Mouse (Mus musculus) midbrain, postnatal 0 days (tissue): Measurements from ENCODE around the gene Cemip2. TPM values are rescaled to one million over a fixed set of nuclear protein-coding genes. Genes with fewer than 3 reads are reported as not detected.

Experiments
- ATAC-seq: fragments of 200-750 bp; cut with Nextera tagmentation; 2 replicates; pipeline ENCODE4 v1.8.0; 2017; ENCODE audit warnings: moderate number of reproducible peaks, mild to moderate bottlenecking, moderate TSS enrichment, moderate library complexity; ENCODE audit not compliant: low FRiP score
- DNase-seq: peaks from one replicate; pipeline ENCODE4 v3.0.0-alpha.2; 2015; ENCODE audit warnings: low spot score
- H3K27ac ChIP-seq: fragments of 300-500 bp; sonication (generic); 2 replicates; pipeline ENCODE4 v1.5.1; 2014; ENCODE audit warnings: low read depth, mild to moderate bottlenecking, low read length, mixed read lengths
- H3K27me3 ChIP-seq: fragments of 300-500 bp; sonication (generic); 2 replicates; pipeline ENCODE4 v1.6.1; 2014; ENCODE audit warnings: low read length, control low read depth, mixed read lengths; ENCODE audit not compliant: insufficient read depth
- H3K36me3 ChIP-seq: fragments of 300-500 bp; sonication (generic); 2 replicates; pipeline ENCODE4 v1.6.1; 2014; ENCODE audit warnings: low read length, control low read depth, mixed read lengths; ENCODE audit not compliant: insufficient read depth
- H3K4me1 ChIP-seq: fragments of 300-500 bp; sonication (generic); 2 replicates; pipeline ENCODE4 v1.6.1; 2014; ENCODE audit warnings: mild to moderate bottlenecking, control low read depth, antibody characterized with exemption, low read length, mixed read lengths; ENCODE audit not compliant: insufficient read depth
- H3K4me2 ChIP-seq: fragments of 300-500 bp; sonication (generic); 2 replicates; pipeline ENCODE4 v1.6.1; 2014; ENCODE audit warnings: low read depth, mild to moderate bottlenecking, low read length, mixed read lengths; ENCODE audit not compliant: poor library complexity, severe bottlenecking
- H3K4me3 ChIP-seq: fragments of 300-500 bp; sonication (generic); 2 replicates; pipeline ENCODE4 v1.5.1; 2014; ENCODE audit warnings: low read depth, mild to moderate bottlenecking, low read length, moderate library complexity
- H3K9ac ChIP-seq: fragments of 300-500 bp; sonication (generic); replicated peaks from 2 replicates; pipeline ENCODE4 v1.6.1; 2014; ENCODE audit warnings: mild to moderate bottlenecking, low read length, moderate library complexity, mixed read lengths; ENCODE audit not compliant: poor library complexity, severe bottlenecking
- H3K9me3 ChIP-seq: fragments of 300-500 bp; sonication (generic); 2 replicates; pipeline ENCODE4 v1.6.1; 2016; ENCODE audit warnings: low read length, control low read depth
- CTCF ChIP-seq: IDR thresholded peaks from 2 replicates; pipeline ENCODE4 v1.5.1; 2016; ENCODE audit warnings: antibody characterized with exemption, mild to moderate bottlenecking
- WGBS: fragments of 180-500 bp; shearing (Covaris S2); extraction: QIAGEN DNeasy Blood & Tissue Kit; methylation state at CpG from one replicate; pipeline ENCODE4 v1.1.7; 2014; 5-methylcytosine and 5-hydroxymethylcytosine counted together
- polyA plus RNA-seq: library from polyadenylated mRNA; unstranded; fragments of >200 nt; fragmentation: Nextera tagmentation; extraction: Ambion mirVana; gene quantifications from 2 replicates; pipeline ENCODE4 v1.2.1, GENCODE M21; 2015
- total RNA-seq: library from RNA; depleted of rRNA; stranded (reverse); fragments of >200 nt; gene quantifications from 2 replicates; pipeline ENCODE4 v1.2.3, GENCODE M21; 2014

Cemip2 gene
- total and polyA plus RNA-seq, 2 experiments from 2014 or later, result 15.8 to 26.3 TPM

DNA sequence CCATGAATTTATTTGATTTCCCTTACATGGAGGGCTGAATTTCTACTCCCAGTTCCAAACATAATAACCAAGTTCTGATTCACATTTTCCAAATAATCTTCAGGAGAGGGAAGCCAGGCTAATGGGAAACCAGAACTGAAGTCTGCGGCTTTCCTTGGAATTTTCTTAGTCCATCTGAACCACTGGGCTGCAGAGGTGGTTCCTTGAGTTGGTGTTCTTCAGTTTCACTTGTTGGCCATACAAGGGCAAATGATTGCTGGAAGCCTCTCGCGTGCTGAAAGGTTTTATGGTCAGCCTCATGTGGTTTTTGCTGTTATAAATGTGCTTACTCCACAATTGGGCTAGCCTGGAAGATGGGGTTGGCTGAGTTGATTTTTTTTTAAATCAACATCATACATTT, 16.4 kb downstream of the Cemip2 start:
- WGBS, result 96% methylated on average over 3 of the region's 3 CpGs

DNA sequence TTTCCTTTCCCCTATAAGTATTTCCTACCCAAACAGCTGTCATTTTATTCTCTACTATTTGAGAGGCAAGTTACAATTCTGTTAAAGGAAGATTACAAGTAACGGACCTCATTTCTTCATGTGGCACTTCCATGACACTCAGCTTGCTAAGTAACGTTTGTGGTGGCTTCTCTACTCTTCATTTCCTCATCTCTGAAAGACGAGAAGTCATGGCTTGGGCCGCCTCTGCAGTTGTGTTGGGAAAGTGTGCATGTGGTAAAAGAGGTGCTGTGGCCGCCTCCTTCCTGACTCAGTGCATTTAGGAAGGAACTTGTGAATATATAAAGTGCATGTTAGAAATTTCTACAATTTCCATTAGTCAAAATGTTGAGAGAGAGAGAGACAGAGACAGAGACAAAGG, 18.2 kb downstream of the Cemip2 start:
- ATAC-seq (no peak), DNase-seq (no peak)
- no peak overlapping the region for H3K9ac ChIP-seq
- H3K4me2 ChIP-seq, result no peak overlapping the region
- H3K4me3 ChIP-seq, result no peak overlapping the region
- H3K36me3 ChIP-seq, result peaks cover 11% of the 10 kb centered on the region
- no peaks in the 10 kb centered on the region for H3K27me3 ChIP-seq
- H3K9me3 ChIP-seq, result no peaks in the 10 kb centered on the region
- H3K4me1 ChIP-seq, result no peaks in the 10 kb centered on the region
- no peak for TF ChIP-seq CTCF
- no peak overlapping the region for H3K27ac ChIP-seq
- 86% methylated on average over 5 of the region's 5 CpGs for WGBS

More for the DNA sequence above, 16.4 kb downstream of the Cemip2 start:
- no peak for TF ChIP-seq CTCF
- no peaks in the 10 kb centered on the region for H3K9me3 ChIP-seq
- H3K36me3 ChIP-seq, result peaks cover 11% of the 10 kb centered on the region
- H3K4me1 ChIP-seq, result no peaks in the 10 kb centered on the region
- no peak overlapping the region for H3K4me3 ChIP-seq
- no peak overlapping the region for H3K4me2 ChIP-seq
- no peak overlapping the region for H3K9ac ChIP-seq
- DNase-seq, result no peak
- no peak for ATAC-seq
- no peaks in the 10 kb centered on the region for H3K27me3 ChIP-seq
- no peak overlapping the region for H3K27ac ChIP-seq

DNA sequence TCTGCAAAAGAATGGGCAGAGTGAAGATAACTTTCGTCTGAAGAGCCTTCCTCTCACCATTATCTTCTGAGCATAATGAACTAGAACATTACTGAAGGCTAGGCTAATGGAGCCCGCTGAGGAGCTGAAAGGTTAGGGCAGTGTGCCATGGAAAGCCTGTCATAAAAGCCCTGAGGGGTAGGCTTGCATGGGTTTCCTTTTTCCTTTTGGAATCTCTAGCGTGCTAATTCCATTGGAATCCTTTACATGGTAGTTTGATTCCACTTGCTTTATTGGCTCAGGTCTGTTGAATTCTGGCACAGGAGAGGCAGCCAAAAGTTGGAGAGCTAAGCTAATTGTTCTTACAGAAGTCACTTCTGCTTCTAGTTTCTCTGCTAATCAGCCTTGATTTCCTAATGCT, 20.6 kb downstream of the Cemip2 start:
- no peak overlapping the region for H3K27ac ChIP-seq
- H3K4me2 ChIP-seq, result no peak overlapping the region
- H3K9ac ChIP-seq, result no peak overlapping the region
- ATAC-seq (no peak), DNase-seq (peak; percentile 69)
- H3K27me3 ChIP-seq, result no peaks in the 10 kb centered on the region
- WGBS, result 23% methylated on average over 3 of the region's 3 CpGs
- H3K4me3 ChIP-seq, result no peak overlapping the region
- TF ChIP-seq CTCF, result no peak
- no peaks in the 10 kb centered on the region for H3K4me1 ChIP-seq
- no peaks in the 10 kb centered on the region for H3K9me3 ChIP-seq
- peaks cover 23% of the 10 kb centered on the region for H3K36me3 ChIP-seq

DNA sequence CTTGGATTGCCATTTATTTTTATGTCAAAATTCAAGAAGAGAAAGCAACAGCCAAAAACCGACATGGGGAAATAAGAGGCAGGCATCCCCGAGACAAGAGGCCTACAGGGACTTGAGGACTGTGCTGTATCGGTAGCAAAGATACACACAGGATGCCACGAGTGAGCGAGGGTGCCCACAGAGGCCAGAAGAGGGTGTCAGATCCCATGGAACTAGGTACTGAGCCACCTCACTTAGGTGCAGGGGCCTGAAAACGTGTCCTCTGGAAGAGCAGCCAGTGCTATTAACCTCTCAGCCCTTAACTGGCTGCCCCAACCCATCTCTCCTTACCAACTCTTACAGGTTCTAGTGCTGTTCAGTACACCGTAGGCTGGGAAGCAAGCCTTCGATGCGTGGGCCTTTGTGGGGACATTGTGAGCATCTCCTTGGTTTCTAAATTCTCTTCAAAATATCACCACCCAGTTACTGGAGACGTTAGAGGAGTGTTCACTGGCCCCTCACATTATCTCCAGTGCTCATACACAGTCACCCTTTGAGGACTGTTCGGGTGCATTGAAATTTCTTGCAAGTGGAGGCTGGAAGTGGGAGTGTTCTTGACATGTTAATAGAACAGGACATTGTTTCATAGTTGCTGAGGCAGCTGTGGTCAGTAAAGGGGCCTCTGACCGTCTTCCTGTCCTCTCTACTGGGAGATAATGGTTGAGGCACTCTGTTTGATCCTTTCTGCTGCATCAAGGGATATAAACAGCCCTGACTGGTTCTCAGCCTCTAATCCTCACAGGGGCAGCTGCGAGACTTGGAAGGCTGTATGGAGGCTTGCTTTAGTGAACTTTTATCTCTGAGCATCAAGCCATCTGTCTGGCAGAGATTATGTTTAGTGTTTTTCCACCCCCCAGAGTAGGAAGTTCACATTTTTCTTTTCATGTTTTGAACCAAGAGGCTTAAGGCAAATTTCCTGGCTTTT, 21.6 kb downstream of the Cemip2 start:
- 43% methylated on average over 13 of the region's 13 CpGs for WGBS
- H3K9ac ChIP-seq, result no peak overlapping the region
- peaks cover 32% of the 10 kb centered on the region for H3K36me3 ChIP-seq
- peak; percentile 38 for DNase-seq
- no peak overlapping the region for H3K27ac ChIP-seq
- no peak overlapping the region for H3K4me2 ChIP-seq
- TF ChIP-seq CTCF, result no peak
- H3K9me3 ChIP-seq, result no peaks in the 10 kb centered on the region
- no peak; the same call in 1 of the 2 replicates for ATAC-seq
- no peaks in the 10 kb centered on the region for H3K27me3 ChIP-seq
- H3K4me1 ChIP-seq, result no peaks in the 10 kb centered on the region
- no peak overlapping the region for H3K4me3 ChIP-seq

DNA sequence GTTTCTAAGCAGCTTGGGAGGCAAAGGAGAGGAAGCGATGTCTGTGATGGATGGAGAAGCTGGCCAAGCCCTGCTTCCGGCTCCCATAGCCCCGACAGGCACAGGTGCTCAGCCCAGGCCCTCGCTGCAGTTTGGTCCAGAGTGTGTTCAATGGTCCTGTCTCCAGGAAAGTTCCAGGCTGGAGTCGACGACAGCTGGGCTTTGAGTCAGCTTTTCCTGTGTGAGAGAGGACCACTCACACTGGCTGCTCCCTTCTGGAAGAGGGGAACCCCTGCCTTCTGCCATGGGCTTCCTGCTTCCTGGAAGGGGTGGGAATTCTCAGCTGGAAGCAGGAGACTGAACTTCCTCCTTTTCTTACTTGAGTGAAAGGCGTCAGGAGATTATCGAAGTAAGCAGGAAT, 26.3 kb downstream of the Cemip2 start:
- no peak overlapping the region for H3K4me3 ChIP-seq
- no peak overlapping the region for H3K9ac ChIP-seq
- H3K36me3 ChIP-seq, result peaks cover 52% of the 10 kb centered on the region
- H3K27me3 ChIP-seq, result no peaks in the 10 kb centered on the region
- H3K4me1 ChIP-seq, result no peaks in the 10 kb centered on the region
- H3K27ac ChIP-seq, result no peak overlapping the region
- ATAC-seq (no peak), DNase-seq (no peak)
- no peaks in the 10 kb centered on the region for H3K9me3 ChIP-seq
- H3K4me2 ChIP-seq, result no peak overlapping the region
- TF ChIP-seq CTCF, result no peak
- 93% methylated on average over 8 of the region's 8 CpGs for WGBS

DNA sequence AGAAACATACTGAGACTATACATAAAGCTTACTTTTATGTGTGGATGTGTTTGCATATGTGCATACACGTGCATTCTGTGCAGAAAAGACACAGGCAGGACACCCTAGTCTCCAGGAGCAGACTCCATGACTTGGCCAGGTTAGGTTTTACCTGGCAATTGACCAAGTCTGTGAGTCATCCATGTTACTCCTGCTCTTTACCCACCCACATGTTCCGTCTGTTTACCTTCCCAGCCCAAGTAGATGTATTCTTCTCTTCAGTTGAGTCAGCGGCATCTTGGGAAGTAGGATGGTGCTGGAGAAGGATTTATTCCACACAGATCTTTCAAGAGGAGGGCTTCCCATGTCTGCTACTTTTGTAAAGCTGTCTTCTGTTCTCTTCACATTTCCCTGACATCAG, 27.2 kb downstream of the Cemip2 start:
- Histone ChIP-seq H3K9ac (no peak overlapping the region), H3K4me1 (no peaks in the 10 kb centered on the region), H3K27ac (no peak overlapping the region), H3K4me3 (no peak overlapping the region), H3K4me2 (no peak overlapping the region), H3K9me3 (no peaks in the 10 kb centered on the region), H3K36me3 (peaks cover 54% of the 10 kb centered on the region), H3K27me3 (no peaks in the 10 kb centered on the region)
- no peak for ATAC-seq
- DNase-seq, result no peak
- TF ChIP-seq CTCF, result no peak
- 80% methylated on average over 3 of the region's 3 CpGs for WGBS
